Mouse (Mus musculus) midbrain, embryonic 12.5 days (tissue): ENCODE measurements around the gene Crybb3. TPM values are rescaled to one million over a fixed set of nuclear protein-coding genes. Genes with fewer than 3 reads are reported as not detected.

Source experiments
- ATAC-seq: fragments of 200-750 bp; cut with Nextera tagmentation; 2 replicates; pipeline ENCODE4 v1.8.0; 2017; ENCODE audit warnings: low read depth, moderate TSS enrichment, moderate library complexity; ENCODE audit not compliant: low FRiP score
- H3K27ac ChIP-seq: fragments of 300-500 bp; sonication (generic); replicated peaks from 2 replicates; pipeline ENCODE4 v1.5.1; 2016; ENCODE audit warnings: mild to moderate bottlenecking
- H3K27me3 ChIP-seq: fragments of 300-500 bp; sonication (generic); 2 replicates; pipeline ENCODE4 v1.6.1; 2016; ENCODE audit warnings: mild to moderate bottlenecking
- H3K36me3 ChIP-seq: fragments of 300-500 bp; sonication (generic); 2 replicates; pipeline ENCODE4 v1.6.1; 2016
- H3K4me1 ChIP-seq: fragments of 300-500 bp; sonication (generic); 2 replicates; pipeline ENCODE4 v1.6.1; 2016
- H3K4me2 ChIP-seq: fragments of 300-500 bp; sonication (generic); replicated peaks from 2 replicates; pipeline ENCODE4 v1.6.1; 2016; ENCODE audit warnings: mild to moderate bottlenecking, moderate library complexity
- H3K4me3 ChIP-seq: fragments of 300-500 bp; sonication (generic); 2 replicates; pipeline ENCODE4 v1.5.1; 2016; ENCODE audit warnings: mild to moderate bottlenecking
- H3K9ac ChIP-seq: fragments of 300-500 bp; sonication (generic); replicated peaks from 2 replicates; pipeline ENCODE4 v1.6.1; 2016; ENCODE audit warnings: mild to moderate bottlenecking, moderate library complexity
- H3K9me3 ChIP-seq: fragments of 300-500 bp; sonication (generic); 2 replicates; pipeline ENCODE4 v1.6.1; 2016; ENCODE audit warnings: mild to moderate bottlenecking
- WGBS: fragments of 180-500 bp; shearing (Covaris S2); methylation state at CpG from one replicate; pipeline ENCODE4 v1.1.7; 2016; 5-methylcytosine and 5-hydroxymethylcytosine counted together
- polyA plus RNA-seq: library from polyadenylated mRNA; unstranded; fragments of >200 nt; fragmentation: Nextera tagmentation; extraction: Ambion mirVana; gene quantifications from 2 replicates; pipeline ENCODE4 v1.2.1, GENCODE M21; 2016

Crybb3 gene
- polyA plus RNA-seq, 1 experiment from 2014 or later: 0.24 TPM

GRCm38 (mm10) chr5:113084309-113084708 is 2.9 kb upstream of the Crybb3 start:
- WGBS: 90% methylated on average over 2 of the region's 2 CpGs
- H3K4me3 ChIP-seq: no peak overlapping the region
- no peak overlapping the region for H3K9ac ChIP-seq
- no peak for ATAC-seq
- H3K27me3 ChIP-seq: no peaks in the 10 kb centered on the region
- H3K27ac ChIP-seq: no peak overlapping the region
- no peaks in the 10 kb centered on the region for H3K9me3 ChIP-seq
- no peaks in the 10 kb centered on the region for H3K36me3 ChIP-seq
- no peak overlapping the region for H3K4me2 ChIP-seq
- 0 out of 2 replicates have a peak, but pooled peaks cover 2% of the 10 kb centered on the region for H3K4me1 ChIP-seq

- Histone ChIP-seq H3K4me3 (no peak overlapping the region), H3K27me3 (0 out of 2 replicates have a peak, but pooled peaks cover 2% of the 10 kb centered on the region), H3K4me2 (no peak overlapping the region), H3K36me3 (no peaks in the 10 kb centered on the region), H3K27ac (no peak overlapping the region), H3K9ac (no peak overlapping the region), H3K4me1 (0 out of 2 replicates have a peak, but pooled peaks cover 2% of the 10 kb centered on the region), H3K9me3 (no peaks in the 10 kb centered on the region)
- WGBS: 75% methylated on average over 19 of the region's 19 CpGs
- ATAC-seq: no peak
Observed at GRCm38 (mm10) chr5:113082356-113083168, 1.2 kb upstream of the Crybb3 start.

- WGBS: 93% methylated on average over 9 of the region's 9 CpGs
- Histone ChIP-seq H3K4me1 (no peaks in the 10 kb centered on the region), H3K9ac (no peak overlapping the region), H3K27ac (no peak overlapping the region), H3K4me3 (no peak overlapping the region), H3K9me3 (no peaks in the 10 kb centered on the region), H3K27me3 (peaks cover 4% of the 10 kb centered on the region; the same call in 1 of the 2 replicates), H3K4me2 (no peak overlapping the region), H3K36me3 (no peaks in the 10 kb centered on the region)
- no peak for ATAC-seq
Observed at GRCm38 (mm10) chr5:113081020-113081419, 364 bp downstream of the Crybb3 start.

DNA sequence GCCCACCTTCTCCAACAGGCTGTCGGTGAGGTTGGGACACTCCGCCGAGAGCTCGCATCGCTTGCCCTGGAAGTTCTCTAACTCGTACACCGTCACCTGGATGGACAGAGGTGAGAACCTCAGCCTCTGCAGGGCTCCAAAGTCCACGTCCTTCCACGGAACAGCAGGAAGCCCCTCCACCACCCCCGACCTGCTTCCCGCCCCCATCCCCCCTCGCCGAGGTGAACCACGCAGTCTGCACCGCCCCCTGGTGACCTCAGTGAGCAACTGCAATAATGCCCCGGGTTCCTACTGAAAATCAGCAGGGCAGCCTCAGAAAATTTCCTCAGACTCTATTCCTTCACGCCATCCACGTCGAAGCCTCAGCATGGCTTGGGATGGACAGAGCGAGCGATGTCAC is 1.6 kb downstream of the Crybb3 start:
- Histone ChIP-seq H3K4me3 (no peak overlapping the region), H3K9me3 (no peaks in the 10 kb centered on the region), H3K27me3 (peaks cover 4% of the 10 kb centered on the region; the same call in 1 of the 2 replicates), H3K4me1 (no peaks in the 10 kb centered on the region), H3K36me3 (no peaks in the 10 kb centered on the region), H3K27ac (no peak overlapping the region), H3K4me2 (peak overlapping the region; percentile 42), H3K9ac (no peak overlapping the region)
- no peak for ATAC-seq
- WGBS: 23% methylated on average over 21 of the region's 21 CpGs

- H3K27ac ChIP-seq: no peak overlapping the region
- no peak for ATAC-seq
- H3K9ac ChIP-seq: no peak overlapping the region
- H3K9me3 ChIP-seq: no peaks in the 10 kb centered on the region
- H3K4me3 ChIP-seq: no peak overlapping the region
- H3K27me3 ChIP-seq: peaks cover 4% of the 10 kb centered on the region; the same call in 1 of the 2 replicates
- H3K4me1 ChIP-seq: no peaks in the 10 kb centered on the region
- 72% methylated on average over 5 of the region's 5 CpGs for WGBS
- no peak overlapping the region for H3K4me2 ChIP-seq
- H3K36me3 ChIP-seq: no peaks in the 10 kb centered on the region
Observed at GRCm38 (mm10) chr5:113078686-113079085, 2.7 kb downstream of the Crybb3 start.

DNA sequence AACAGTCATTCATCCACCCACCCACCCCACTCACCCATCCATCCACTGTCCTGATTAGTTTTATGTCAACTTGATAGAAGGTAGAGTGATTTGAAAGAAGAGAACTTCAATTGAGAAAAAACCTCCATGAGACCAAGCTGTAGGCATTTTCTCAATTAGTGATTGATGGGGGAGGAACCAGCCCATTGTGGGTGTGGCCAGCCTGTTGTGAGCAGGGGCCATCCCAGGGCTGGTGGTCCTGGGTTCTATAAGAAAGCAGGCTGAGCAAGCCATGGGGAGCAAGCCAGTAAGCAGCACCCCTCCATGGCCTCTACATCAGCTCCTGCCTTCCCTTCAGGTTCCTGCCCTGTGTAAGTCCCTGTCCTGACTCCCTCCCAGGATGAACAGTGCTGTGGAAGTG is 11.4 kb downstream of the Crybb3 start, which contains the start of gene Crybb2:
TSS of gene Crybb2 (minus strand) at position 101 of the 400 bp plus-strand sequence.
- H3K9ac ChIP-seq: no peak within 1 kb of the TSS
- ATAC-seq: no peak
- H3K9me3 ChIP-seq: no peaks in the 10 kb centered on the region
- no peak within 1 kb of the TSS for H3K4me3 ChIP-seq
- no peaks in the 10 kb centered on the region for H3K4me1 ChIP-seq
- no peaks in the 10 kb centered on the region for H3K36me3 ChIP-seq
- no peak within 1 kb of the TSS for H3K27ac ChIP-seq
- no peak within 1 kb of the TSS for H3K4me2 ChIP-seq
- no peaks in the 10 kb centered on the region for H3K27me3 ChIP-seq

DNA sequence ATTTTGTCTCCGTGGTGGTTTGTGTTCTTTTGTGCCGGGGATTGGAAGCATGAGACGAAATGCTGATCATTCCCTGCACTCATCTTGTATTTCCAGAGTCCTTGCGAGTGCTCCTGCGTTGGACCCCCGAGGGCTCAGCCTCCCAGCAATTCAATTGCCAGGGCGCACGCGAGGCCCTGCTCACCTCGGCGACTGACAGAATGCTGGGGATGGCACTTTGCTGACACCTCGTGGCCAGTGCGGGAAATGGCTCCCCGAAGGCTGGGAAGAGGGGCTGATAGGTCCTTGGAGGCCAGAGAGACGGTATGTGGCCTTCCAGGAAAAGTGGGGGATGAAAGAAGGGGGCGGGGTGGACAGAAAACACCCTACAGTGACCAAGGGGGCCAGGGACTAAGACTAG is 27.1 kb downstream of the Crybb3 start:
- no peaks in the 10 kb centered on the region for H3K9me3 ChIP-seq
- H3K9ac ChIP-seq: no peak overlapping the region
- no peak overlapping the region for H3K4me2 ChIP-seq
- ATAC-seq: peak; percentile 54
- no peak overlapping the region for H3K4me3 ChIP-seq
- 4% methylated on average over 16 of the region's 16 CpGs for WGBS
- peaks cover 11% of the 10 kb centered on the region for H3K4me1 ChIP-seq
- no peaks in the 10 kb centered on the region for H3K36me3 ChIP-seq
- H3K27me3 ChIP-seq: peaks cover 13% of the 10 kb centered on the region
- no peak overlapping the region for H3K27ac ChIP-seq

GRCm38 (mm10) chr5:113050581-113051185 is 30.7 kb downstream of the Crybb3 start:
- Histone ChIP-seq H3K4me1 (peaks cover 14% of the 10 kb centered on the region), H3K36me3 (no peaks in the 10 kb centered on the region), H3K27ac (no peak overlapping the region), H3K9me3 (no peaks in the 10 kb centered on the region), H3K4me3 (no peak overlapping the region), H3K9ac (no peak overlapping the region), H3K4me2 (no peak overlapping the region), H3K27me3 (peaks cover 9% of the 10 kb centered on the region)
- no peak for ATAC-seq
- WGBS: 82% methylated on average over 7 of the region's 7 CpGs

DNA sequence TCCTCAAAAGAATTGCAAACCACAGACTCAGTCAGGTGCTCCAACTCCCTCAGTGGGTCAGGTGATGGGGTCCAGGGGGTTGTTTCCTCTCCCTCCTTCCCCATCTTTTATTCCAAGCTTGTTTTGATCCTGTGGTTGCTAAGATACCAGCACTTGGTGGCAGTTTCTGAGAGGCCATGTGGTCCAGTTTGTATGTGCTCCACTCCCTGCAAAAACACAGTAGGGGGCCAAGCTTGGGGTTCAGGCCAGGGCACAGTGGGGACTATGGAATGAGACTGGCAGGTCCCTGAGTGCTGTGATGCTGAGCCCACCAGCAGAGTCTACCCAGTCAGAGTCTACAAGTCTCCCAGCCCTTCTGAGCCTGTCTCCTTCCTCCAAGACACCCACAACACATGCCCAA is 31.5 kb downstream of the Crybb3 start:
- Histone ChIP-seq H3K27ac (no peak overlapping the region), H3K9ac (no peak overlapping the region), H3K4me1 (peaks cover 14% of the 10 kb centered on the region), H3K4me3 (no peak overlapping the region), H3K4me2 (no peak overlapping the region), H3K36me3 (no peaks in the 10 kb centered on the region), H3K9me3 (no peaks in the 10 kb centered on the region), H3K27me3 (peaks cover 4% of the 10 kb centered on the region)
- no peak for ATAC-seq

GRCm38 (mm10) chr5:113045511-113046273 is 35.7 kb downstream of the Crybb3 start:
- WGBS: 87% methylated on average over 10 of the region's 10 CpGs
- no peaks in the 10 kb centered on the region; the same call in 1 of the 2 replicates for H3K27me3 ChIP-seq
- no peak for ATAC-seq
- H3K9ac ChIP-seq: no peak overlapping the region
- H3K9me3 ChIP-seq: no peaks in the 10 kb centered on the region
- peaks cover 28% of the 10 kb centered on the region for H3K4me1 ChIP-seq
- no peaks in the 10 kb centered on the region for H3K36me3 ChIP-seq
- H3K4me3 ChIP-seq: no peak overlapping the region
- no peak overlapping the region for H3K4me2 ChIP-seq
- no peak overlapping the region for H3K27ac ChIP-seq

GRCm38 (mm10) chr5:113043531-113043930 is 37.9 kb downstream of the Crybb3 start:
- Histone ChIP-seq H3K4me3 (no peak overlapping the region), H3K9me3 (no peaks in the 10 kb centered on the region), H3K36me3 (no peaks in the 10 kb centered on the region), H3K27me3 (no peaks in the 10 kb centered on the region), H3K4me1 (peaks cover 18% of the 10 kb centered on the region), H3K4me2 (no peak overlapping the region), H3K27ac (no peak overlapping the region), H3K9ac (no peak overlapping the region)
- ATAC-seq: no peak
- WGBS: 89% methylated on average over 8 of the region's 8 CpGs

DNA sequence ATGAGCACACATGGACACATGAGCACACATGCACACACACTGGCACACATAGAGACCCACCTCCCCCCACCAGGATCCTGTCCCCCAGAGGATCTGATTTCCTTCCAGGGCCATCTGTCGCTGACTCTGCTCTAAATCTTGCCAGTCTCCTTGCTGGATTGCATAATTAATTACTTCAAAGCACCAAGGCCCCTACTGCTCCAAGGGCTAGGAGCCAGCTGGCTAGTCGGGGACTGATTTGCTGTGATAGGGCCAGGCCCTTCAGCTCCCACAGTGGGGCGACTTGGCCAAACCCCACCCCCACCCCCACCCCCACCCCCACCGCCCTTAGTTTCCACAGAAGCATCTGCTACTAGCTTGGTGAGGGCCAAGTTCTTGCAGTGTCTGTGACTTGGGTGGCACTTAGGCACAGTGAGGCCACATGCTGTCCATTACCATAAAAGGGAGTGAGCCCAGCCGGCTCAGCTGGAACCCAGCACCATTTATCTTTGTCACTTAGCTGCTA is 39.8 kb downstream of the Crybb3 start:
- Histone ChIP-seq H3K9me3 (no peaks in the 10 kb centered on the region), H3K27me3 (no peaks in the 10 kb centered on the region), H3K9ac (no peak overlapping the region), H3K4me1 (peaks cover 19% of the 10 kb centered on the region), H3K4me2 (no peak overlapping the region), H3K4me3 (no peak overlapping the region), H3K27ac (peak overlapping the region; percentile 77), H3K36me3 (no peaks in the 10 kb centered on the region)
- 9% methylated on average over 5 of the region's 5 CpGs for WGBS
- ATAC-seq: peak; percentile 93
